Mouse (Mus musculus): ENCODE measurements at regions not wholly inside any gene's neighbourhood (a gene's known extent, or its start where the extent isn't known, plus 50 kb on each side); places are given as distances from the start of the nearest gene placed in this dataset.

DNA sequence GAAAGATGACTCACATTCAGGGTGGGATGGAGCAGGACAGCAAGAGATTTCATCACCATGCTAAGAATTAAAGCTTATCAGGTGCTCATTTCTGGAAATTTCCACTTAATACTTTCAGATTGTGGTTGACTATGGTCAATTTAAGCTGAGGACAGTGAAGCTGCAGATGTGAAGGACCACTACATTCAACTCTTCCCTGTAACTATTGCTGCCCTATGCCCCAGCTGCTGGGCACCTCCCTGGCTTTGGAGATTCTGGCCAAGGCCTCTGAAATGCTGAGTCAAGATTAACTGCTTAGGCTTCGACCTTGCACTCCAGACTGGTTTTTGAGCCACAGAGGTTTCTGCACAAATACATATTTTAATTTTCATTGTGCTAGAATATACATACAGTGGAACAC lies 140.4 kb upstream of the Grik3 start:
- no peak for DNase-seq

- no peak for DNase-seq
Observed at GRCm38 (mm10) chr4:125339056-125339455, 151.4 kb upstream of the Grik3 start.

DNA sequence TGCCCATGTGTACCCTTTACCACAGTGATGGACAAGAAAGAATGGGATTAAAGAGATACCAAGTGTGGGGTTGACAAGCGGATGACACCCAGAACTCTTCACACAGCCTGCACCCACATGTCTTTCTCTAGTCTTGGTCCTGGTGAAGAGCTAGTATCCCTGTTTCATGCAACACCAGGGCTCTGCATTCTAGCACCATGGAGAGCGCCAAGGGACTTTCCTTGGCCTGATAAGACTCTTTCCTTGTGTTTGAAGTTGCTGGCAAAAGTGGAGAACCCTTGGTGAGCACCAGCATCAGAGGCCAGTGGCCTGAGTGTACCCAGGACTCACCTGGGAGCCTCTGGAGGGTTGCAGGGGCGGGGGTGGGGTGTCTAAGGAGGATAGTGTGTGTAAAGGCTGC lies 161.7 kb upstream of the Grik3 start:
- DNase-seq: peak; percentile 38

DNA sequence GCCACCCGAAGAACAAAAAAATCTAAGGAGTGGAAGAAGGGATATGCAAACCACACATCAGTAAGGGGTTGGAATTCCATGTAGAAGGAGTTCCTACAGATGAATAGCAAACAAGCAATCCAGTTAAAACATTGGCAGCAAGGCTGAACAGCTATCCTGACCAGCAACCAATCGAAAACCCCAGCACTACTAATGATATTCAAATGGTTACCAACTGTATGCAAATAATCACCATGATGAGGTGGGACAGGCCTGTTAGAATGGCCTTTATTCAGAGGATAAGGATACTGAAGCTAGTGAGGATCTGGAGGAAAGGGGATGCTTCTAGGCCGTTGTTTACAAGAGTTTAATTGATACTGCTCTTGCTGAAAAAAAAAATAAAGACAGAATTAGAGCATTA lies 166.0 kb upstream of the Grik3 start:
- DNase-seq: no peak

- peak; percentile 89 for DNase-seq
Observed at GRCm38 (mm10) chr4:125319343-125319742, 171.2 kb upstream of the Grik3 start.

DNA sequence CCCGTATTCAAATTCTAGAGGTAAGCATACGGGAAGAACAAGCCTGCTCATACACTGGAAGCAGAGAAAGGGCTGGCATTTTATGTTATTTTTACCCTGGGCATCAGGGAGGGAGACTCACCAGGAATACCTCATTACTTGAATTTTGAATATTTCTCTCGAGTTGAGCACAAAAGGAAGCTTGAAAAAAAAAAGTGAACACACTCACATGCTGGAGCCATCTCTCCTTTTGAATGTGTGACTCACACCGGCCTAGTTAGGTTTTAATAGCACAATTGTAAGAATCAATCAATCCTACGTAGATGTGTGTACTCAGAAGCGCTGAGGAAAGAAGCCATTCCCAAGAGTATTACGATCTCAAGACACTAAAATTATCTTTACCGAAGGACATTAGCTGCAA lies 172.2 kb upstream of the Grik3 start:
- DNase-seq: no peak

GRCm38 (mm10) chr4:125316876-125317275 lies 173.6 kb upstream of the Grik3 start:
- no peak for DNase-seq

GRCm38 (mm10) chr4:125315818-125316217 lies 174.7 kb upstream of the Grik3 start:
- DNase-seq: peak; percentile 51

- no peak for DNase-seq
Observed at GRCm38 (mm10) chr4:125313892-125314291, 176.6 kb upstream of the Grik3 start.

GRCm38 (mm10) chr4:125313252-125313651 lies 177.2 kb upstream of the Grik3 start:
- DNase-seq: peak; percentile 50

DNA sequence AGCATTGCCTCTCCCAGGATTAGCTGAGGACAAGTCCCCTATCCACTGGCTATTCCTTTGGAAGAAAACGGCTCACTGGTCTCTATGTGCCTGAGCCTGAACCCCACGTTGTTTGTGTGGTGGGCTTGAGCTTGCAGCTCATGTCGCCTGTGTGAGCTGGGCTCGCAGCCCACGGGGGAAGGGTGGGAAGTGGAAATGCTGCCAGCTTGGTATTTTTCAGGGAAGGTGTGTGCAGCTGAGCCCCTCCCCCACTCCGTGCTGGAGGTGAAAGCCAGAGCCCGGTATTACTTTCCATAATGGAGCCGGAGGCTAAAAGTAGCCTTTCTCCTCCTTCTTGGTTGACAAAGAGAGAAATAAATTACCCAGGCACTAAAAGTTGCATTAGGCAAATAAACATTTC lies 180.5 kb upstream of the Zc3h12a start:
- no peak for DNase-seq

DNA sequence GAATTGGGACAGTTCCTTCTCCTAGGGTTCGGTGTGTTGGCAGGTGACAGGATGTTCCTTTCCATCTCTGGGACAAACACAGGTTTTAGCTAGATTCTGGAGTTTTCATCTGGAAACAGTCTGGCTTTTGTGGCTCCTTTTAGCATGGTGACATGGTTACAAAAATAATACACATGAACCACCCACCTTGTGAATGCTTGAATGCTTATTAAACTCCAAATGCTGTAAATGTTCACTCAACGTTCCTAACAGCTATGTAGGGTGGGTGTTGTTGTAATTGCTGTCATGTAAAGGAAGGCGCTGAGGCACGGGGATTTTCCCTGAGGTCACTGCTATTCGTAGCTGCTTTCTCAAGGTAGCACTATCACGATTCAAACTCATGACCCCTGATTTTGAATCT lies 178.1 kb upstream of the Zc3h12a start:
- DNase-seq: no peak

DNA sequence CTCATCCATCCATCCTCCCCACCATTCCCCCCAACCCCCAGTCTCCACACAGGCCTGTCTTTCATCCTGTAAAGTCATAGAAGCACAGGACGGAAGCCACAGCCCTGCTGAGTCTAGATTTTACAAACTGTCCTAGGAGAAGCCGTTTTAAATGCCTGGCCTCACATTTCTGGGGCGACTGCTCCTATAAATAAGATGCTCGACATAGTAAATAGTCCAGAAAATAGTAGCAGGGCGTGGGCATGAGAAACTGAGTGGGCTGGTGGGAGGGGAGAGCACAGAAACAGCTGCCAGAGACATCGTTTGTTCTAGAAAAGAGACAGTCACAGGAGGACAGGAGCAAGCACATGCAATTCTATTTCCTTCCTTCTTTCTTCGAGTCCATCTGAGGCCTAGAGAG lies 175.0 kb upstream of the Zc3h12a start:
- no peak for DNase-seq

DNA sequence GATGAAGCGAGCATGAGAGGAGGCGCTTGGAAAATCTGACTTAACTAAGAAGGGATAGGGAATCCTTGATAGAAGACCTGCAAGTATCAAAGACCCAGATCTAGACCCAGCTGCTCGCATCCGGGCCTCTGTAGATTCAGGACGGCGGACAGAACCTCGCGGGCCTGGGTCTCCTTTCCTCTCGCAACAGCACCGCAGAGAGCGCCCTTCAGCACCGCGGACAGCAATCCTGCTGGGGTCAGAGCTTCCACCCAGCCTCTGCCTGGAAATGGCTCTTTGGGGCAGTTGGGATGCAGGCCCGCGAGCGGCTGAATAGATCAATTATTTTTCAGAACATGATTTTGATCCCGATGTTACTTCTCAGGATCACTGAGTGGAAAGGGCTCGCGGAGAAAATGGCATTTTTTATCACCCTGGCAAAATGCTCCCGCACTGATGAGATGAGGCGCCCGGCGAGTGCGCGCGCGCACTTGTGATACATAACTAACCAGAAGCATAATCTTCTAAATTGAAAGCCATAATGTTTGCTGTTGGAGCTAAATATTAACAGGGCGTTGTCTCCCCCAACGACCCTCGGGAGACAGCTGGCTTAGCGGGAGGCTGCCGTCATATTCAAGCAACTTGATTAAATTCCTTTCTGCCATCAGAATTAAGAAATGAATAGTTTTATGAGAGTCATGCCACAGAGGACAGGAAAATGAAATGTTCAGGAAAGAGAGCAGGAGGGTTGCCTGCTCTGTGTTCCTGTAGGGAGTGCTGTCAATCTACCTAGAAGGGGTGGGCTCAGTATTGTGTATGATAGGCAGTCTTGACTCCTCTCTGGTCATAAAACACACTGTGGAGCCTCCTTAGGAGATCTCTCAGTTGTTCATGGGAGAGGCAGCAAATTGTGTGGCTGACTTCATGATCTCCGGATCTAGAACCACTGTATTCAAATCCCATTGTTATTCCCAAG lies 173.1 kb upstream of the Zc3h12a start:
- peak; percentile 84 for DNase-seq

DNA sequence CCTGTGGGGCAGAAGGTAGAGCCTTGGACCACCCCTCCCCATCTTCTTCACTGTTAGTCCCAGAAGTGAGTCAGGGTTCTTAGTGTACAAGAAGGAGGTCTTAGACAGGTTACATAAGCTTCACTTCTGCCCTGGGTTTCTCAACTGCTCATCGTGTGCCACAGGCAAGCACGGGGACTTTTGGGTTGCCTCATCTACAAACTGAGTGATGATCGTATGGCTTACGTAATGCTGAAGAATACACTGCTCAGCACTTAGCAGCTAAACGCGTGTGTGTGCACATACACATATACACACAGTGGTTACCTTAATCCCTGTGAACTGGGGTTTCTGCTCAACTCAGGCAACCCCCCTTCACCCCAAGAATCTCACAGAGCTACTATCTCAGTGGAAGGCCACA lies 163.1 kb upstream of the Zc3h12a start:
- DNase-seq: no peak

GRCm38 (mm10) chr4:125289709-125290108 lies 162.1 kb upstream of the Zc3h12a start:
- no peak for DNase-seq

- DNase-seq: peak; percentile 55
Observed at GRCm38 (mm10) chr4:125289031-125289449, 161.4 kb upstream of the Zc3h12a start.

DNA sequence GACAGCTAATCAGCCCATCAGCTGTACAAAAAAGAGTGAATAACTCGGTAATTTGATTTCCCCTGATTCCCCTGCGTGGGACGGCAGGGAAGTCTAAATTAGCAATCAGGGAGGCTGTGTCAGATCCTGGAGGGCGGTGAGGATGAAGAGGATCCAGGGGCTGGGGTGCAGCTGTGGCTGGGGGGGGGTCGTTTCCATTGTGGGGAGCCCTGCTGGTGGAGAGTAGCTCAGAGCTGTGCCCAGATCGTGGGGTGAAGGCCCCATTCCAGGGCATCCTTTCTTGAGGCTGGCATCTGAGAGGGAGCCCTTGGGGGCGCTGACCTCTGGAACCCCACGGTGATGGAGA lies 155.3 kb upstream of the Zc3h12a start:
- DNase-seq: no peak

DNA sequence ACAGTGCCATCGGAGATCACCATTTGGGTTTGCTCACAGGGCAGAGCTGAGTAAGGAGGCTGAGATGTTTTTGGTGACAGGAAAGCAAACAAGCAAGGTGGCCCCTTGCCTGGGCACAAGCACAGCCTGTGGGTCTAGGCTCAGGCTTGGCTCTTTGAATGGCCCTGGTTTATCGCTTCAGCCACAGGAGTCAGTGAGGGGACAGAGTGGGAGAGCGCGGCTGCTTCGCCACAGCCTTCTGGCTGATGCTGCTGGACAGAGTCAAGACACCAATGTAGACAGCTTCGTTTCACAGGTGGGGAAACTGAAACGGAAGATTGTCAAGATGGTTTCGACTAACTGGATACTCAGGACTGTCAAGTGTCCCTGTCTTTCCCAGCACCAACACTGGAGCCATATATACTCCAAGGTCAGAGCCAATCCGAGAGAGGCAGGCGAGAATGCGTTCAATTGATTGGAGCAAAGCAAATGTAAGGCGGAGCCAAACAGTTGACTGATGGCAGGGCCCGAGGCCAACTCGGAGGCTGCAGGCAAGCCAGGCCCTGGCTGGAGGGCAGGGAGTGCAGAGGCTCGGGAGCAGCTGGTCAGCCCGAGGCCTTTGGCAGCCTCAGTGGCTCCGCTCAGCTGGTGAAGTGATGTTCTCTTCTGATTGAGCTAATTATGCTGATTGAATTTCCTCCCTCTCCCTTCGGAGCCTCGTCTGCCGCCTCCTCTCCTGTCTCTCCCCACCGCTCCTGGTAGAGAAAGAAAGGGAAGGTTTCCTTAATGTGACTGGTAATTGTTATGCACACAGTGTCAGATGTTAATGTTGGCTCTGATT lies 154.7 kb upstream of the Zc3h12a start:
- peak; percentile 88 for DNase-seq

- no peak for DNase-seq
Observed at GRCm38 (mm10) chr4:125279165-125279564, 151.5 kb upstream of the Zc3h12a start.

GRCm38 (mm10) chr4:125276861-125277260 lies 149.2 kb upstream of the Zc3h12a start:
- no peak for DNase-seq

GRCm38 (mm10) chr4:125275259-125275658 lies 147.6 kb upstream of the Zc3h12a start:
- no peak for DNase-seq

GRCm38 (mm10) chr4:125270951-125271350 lies 143.3 kb upstream of the Zc3h12a start:
- no peak for DNase-seq

GRCm38 (mm10) chr4:125266212-125266611 lies 138.6 kb upstream of the Zc3h12a start:
- DNase-seq: no peak

Measured in retina, postnatal 1 day (tissue).